Mouse (Mus musculus): ENCODE data around the gene Rgs8.
A peak's percentile ranks its signal among the peaks of the same experiment; 100 is the strongest.

The Rgs8 gene

DNA sequence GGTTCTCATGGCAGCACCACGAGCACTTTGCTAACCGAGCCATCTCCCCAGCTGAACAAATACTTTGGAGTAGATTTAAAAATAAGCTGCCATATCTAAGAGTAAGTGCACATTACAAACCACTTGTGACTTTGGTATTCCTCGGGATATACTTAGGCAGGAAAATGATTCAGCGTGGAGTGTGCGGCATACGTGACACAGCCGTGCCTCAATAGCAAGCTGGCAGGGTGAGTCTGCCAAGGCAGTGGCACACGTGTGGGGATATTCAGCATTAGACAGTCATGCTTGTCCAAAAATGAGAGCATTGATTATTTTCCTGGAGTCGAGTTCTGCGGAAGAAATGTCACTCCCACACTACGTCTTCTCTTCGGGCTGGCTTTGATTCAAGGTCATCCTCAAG, 21.1 kb downstream of the Rgs8 start:
- DNase-seq (ENCODE audit: extremely low spot score): no peak

DNA sequence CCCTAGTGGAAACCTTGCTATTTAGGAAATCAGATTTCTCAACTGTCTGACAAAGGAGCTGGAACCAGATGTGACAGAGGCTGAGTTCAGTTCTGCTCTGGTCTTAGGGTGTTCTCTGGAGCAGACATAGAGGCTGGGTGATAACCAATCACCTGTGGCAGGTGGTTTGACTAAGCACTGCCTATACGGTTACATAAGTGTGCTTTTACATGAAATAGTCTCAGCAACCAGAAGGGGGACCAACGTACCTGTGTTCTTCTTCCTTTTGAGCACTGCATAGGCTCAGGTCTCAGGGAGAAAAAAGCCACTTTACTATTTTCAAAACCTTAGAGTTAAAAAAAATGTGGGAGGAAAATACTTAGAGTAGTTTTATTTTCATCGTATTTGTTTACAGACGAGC, 22.8 kb downstream of the Rgs8 start:
- no peak for DNase-seq (ENCODE audit: extremely low spot score)

DNA sequence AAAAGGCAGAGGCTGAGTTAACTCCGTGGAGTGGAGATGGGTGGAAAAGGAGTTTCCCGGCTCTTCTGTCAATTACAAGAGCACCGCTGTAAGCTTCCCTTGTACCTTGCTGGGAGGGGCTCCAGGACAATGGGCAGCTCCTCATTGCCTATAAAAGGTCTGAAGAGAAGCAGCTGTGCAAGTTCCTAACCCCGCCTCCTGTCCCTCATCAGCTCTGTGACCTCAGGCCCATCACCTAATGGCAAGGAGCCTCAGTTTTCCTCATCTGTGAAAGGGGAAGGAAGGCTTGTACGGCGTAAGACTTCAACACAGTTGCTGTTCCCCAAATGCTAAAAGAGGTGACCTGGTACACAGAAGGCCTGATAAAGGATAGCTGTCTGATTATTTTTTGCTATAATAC, 24.8 kb downstream of the Rgs8 start:
- DNase-seq (ENCODE audit: extremely low spot score): no peak

DNA sequence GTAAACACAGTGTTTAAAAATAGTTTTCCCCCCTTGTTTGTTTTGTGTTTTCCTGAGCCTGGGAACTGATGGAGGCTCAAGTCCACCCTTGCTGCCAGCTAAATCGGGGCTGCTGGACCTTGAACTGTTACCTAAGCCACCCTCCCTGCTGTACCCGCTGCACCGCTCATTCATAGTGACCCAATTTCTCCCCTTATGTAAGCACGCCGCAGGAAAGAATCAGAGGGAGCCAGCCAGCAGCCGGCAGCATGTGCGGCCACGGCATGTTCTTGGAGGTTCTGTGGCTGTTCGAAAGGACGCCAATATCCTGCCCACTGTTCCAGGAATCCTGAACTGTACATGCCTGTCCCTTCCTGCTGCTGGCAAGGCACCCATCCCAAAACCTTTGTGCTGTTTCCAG, 26.3 kb downstream of the Rgs8 start:
- no peak for DNase-seq (ENCODE audit: extremely low spot score)

DNA sequence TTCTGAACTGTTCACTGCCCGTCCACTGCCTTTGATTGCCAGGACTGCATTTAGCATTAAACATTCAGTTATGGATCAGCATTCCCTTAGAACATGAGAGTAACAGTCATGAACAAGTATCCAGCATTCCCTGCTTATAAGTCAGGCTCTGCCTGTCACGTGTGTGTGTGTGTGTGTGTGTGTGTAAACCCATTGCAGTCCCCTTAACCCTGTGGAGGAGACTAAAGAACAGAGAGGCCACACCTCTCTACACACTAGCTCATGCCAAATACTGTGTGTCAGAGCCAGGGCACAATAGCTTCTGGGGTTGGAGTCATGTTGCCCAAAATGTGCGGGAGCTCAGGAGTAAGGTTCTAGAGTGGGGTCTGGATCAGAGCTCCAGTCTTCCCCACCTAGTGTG, 26.8 kb downstream of the Rgs8 start:
- DNase-seq (ENCODE audit: extremely low spot score): no peak

DNA sequence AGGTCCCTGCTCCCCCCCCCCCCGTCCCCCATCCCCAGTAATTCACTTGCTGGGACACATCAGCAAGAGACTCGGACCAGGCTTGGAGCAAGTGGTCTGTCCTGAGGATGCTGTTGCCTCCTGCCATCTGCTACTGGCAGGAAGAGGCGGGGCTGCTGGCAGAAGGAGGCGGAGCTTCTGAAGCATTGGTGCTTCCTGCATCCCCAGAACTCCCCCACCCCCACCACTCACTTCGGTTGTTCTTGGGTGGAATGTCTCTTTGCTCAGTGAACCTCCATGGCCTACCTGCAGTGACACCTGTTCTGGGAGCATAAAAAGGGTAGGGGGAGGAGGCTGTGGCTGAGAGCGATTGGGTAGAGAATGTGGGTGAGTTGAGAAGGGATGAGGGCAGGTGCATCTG, 27.5 kb downstream of the Rgs8 start:
- DNase-seq (ENCODE audit: extremely low spot score): no peak

DNA sequence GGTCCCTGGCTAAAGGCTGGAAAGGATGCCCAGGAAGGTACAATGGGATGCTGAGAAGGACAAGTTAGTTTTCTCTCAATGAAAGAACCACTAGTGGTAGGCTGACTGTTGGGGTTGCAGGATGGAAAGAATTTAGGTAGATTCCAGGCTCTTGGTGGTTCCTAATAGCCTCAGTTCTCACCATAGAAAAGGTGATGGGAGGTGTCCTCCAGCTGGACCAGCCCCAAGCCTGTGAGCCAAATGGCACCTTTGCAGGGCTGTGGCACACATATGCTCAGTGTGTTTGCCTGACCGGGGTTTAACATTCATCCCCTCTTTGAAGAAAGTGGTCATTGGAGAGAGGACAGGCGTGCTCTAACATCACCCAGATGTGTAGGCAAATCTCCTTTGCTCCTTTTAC, 28.2 kb downstream of the Rgs8 start:
- DNase-seq (ENCODE audit: extremely low spot score): no peak

DNA sequence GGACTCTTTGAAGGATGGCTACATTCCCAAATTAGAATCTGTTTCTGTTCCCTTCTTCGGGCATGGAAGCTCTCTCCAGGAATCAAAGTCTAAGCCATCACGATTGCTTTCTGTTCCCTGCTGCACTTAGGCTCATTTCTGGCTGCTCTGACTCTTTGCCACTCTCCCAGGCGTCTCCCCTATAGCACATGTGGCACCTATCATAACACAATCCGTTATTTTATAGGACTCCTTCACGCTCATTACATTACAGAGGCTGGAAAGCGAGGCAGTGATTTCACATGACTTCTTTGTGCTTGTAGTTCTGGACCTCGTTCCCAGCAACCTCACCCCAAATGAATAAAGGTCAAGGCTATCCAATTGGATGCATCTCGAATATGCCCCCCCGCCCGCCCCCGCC, 30.4 kb downstream of the Rgs8 start:
- DNase-seq (ENCODE audit: extremely low spot score): no peak

DNA sequence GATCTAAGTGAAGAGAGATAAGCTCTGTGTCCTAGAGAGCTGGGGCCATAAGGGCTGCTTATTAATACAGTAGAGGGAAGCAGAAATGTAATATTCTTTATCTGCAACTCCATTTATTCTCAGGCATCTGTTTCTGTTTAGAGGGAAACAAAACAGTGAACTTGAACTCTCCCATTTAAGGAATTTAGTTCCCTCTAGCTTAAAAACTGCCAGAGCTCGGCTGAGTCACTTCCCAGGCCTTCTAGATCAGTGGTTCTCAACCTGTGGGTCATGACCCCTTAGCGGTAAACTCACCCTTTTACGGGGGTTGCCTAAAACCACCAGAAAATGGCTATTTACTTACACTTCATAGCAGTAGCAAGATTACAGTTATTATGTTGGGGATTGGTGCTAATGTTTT, 32.8 kb downstream of the Rgs8 start:
- DNase-seq (ENCODE audit: extremely low spot score): no peak

DNA sequence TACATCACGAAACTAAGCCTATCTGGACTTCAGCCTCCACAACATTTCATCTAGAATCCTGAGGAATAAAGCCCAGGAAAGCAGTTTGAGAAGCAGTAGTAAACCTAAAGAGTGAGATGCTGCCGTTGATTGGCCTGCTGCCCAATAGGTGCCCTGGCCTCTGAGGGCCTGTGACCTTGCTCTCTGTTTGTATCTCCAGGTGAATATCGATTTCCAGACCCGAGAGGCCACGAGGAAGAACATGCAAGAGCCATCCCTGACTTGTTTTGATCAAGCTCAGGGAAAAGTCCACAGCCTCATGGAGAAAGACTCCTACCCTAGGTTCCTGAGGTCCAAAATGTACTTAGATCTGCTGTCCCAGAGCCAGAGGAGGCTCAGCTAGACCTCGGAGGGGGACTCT, 39.7 kb downstream of the Rgs8 start:
- no peak for DNase-seq (ENCODE audit: extremely low spot score)

DNA sequence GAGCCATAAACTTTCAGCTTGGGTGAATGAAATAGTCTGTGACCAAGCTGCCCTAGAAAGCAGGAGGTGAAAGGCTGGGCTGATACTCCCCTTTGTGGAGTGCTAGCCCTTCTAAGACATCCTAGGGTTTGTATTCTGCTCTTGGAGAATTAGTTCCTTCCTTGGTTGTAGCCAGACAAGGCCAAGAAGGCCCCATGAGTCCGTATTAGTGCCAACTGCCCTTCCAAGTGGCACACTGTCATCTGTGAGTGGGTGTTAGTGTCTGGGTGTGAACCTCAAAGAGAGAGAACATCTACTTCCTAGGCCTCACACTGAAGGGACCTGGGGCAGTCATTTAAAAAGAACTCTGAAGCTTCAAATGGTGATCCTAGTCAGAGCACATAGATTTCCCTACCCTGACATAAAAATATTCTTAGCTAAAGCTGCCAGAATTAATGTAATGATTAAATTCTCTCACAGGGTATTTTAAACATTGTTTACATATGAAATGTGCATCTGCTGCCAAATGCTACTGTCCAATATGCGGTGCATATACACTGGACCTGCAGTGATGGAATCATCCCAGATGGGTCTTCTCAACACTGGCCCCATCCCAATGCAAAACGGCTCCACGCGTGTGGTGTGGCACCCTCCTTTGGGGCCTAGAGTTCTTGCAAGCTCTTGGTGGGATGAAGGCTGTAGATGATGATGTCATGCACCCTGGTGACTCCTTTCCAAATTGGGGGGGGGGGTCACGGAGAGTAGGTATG, 41.7 kb downstream of the Rgs8 start:
- DNase-seq (ENCODE audit: extremely low spot score): no peak

DNA sequence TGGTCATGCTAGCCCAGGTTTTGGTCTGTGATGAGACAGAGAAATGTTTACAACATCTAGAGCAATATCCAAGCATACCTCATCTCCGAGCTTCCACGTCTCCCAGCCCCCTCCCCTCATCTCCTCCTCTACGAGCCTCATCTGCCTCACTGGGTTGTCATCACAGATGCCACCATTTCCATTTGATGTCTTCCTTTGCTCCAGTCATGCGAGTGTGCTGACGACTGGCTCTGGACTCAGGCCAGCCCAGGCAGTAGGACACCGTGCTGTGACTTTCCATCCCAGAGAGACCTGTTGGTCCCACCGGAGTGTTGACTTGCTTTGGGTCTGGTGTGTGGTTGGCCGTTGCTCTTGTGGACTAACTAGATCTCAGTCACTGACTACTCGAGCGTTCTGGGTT, 42.6 kb downstream of the Rgs8 start:
- no peak for DNase-seq (ENCODE audit: extremely low spot score)

DNA sequence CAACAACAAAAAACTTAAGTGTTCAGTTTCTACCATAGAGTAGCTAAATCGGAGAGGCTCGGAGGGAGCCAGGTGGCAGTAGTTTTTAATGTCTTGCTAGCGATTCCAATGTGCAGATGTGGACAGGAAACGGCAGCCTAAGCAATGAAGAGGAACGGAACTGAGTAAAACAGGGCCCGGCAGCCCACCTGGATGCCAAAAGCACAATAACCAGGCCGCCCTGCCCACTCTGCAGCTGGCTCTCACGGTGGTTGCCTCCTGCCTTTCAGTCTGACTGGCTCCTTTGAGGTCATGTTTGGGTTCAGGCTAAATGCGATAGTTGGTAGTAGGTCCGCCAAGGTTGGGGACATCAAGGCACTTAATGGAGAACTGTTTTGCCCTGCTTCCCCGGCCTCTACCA, 43.3 kb downstream of the Rgs8 start:
- no peak for DNase-seq (ENCODE audit: extremely low spot score)

DNA sequence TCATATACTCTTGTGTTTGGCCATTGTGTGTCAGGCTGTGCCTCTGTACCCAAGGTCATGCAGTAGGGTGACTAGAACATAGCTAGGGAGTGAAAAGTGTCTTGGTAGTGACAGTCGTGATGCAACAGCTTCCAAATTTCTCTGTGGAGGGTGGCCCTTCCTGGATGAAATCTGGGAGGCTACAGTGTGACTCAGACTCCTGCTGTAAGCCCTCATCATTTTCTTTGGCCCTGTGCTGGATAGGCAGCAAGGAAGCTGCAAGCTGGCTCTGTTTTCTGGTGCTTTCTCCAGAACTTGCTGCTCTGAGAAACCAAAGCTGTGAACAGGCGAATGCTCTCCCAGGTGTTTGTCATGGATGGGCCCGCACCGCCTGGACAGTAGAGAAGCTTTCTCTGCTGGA, 43.7 kb downstream of the Rgs8 start:
- no peak for DNase-seq (ENCODE audit: extremely low spot score)

DNA sequence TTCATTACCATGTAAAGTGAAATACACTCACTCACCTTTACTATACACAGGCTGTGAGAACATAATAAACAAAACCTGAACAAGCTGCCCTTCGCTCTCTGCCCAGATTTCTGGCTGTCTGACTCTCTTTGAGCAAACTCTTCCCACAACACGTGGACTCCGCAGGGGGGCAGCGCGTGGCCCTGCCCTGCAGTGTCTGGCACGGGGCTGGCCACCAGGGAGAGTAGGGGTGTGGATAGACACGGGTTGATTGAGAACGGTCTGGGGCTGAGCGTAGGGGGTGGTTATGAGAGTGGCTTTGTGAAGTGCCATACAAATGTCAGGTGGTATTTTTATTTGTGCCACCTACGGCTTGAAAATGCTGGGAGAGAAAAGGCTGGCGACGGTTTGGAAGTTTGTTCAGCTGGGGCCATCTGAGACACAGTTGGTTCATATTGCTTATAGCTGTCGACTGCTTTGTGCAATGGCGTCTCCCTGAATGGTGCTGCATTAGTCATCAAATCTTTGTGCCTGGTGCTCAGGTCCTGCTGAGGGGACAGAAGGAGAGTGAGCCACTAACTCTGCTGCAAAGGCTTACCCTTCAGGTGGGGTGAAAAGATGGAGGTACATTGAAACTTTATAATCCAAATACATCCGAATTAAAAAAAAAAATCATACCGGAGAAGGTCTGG, 44.9 kb downstream of the Rgs8 start:
- no peak for DNase-seq (ENCODE audit: extremely low spot score)

DNA sequence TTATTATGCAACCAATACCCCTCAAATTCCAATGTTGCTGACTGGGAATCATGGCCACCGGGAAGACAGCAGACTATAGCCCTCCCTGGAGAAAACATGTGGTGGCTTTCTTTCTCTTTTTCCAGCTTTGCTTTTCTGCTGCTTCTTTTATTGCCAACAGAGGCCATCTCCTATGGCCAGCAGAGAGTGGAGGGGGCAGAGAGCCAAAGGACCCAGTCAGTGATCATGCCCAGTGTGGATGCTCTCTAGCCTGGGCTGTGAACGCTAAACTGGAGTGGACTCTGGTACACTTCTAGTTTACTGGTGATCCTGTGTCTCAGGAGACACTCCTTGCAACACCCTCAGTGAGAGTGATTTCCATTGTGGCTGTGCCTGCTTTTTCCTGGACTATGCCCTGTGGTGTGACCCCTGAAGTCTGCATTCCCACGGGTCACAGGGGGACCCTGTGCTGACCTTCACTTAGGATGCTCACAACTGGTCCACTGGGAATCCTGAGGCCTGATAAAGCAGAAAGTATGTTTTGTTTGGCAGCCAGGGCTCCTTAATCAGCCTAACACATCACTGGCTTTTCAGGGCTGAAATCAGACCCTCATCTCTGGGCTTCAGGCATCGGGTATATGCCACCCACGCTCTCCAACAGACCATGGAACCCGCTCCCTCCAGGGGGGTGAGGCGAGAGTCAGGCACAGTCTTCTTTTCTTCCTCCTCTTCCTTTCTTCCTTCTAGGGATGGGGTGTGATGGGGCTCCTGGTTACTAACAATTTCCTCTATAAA, 45.7 kb downstream of the Rgs8 start:
- no peak for DNase-seq (ENCODE audit: extremely low spot score)

DNA sequence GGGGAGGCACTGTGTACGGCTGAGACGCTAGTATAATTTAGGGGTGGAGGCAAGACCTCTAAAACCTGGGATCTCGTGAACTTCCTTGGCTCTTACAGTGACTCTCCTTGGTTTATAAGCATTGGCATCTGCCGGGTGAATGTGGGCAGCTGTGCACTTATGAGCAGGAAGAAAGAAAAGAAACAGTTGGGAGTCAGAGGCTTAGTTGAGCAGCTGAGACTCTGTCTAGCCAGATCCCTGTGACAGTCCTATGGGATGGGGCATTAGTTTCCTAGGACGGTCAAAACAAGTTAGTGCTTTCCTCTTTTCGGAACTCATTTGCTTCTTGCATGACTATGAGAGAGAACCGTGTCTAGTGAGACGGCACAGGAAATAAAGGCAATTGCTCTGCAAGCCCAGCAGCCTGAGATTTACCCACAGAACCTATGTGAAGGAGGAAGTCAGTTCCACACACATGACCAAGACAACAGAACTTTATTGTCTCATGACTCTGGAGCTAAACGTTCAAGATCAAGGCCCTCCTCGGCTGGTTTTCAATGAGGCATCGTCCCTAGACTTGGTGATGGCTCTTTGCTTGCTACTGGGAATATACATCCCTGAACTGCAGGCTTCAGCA, 47.7 kb downstream of the Rgs8 start:
- DNase-seq (ENCODE audit: extremely low spot score): no peak

DNA sequence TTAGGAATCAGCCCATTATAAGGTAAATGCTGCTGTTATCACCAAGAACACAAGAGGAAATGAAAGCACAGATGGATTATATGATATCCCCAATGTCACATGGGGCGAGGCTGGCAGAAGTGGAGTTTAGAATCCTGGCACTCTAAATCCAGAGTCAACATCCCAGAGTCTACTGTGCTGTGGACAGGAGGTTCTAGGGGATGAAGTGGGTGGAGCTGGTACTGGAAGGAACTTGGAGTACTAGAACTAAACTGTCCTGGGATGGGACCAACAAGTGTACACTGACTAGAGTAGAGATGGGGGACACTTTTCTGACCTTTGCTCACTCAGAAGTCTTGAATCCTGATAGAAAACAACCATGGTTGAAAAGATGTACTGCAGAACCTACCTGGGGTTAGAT, 48.6 kb downstream of the Rgs8 start:
- no peak for DNase-seq (ENCODE audit: extremely low spot score)

DNA sequence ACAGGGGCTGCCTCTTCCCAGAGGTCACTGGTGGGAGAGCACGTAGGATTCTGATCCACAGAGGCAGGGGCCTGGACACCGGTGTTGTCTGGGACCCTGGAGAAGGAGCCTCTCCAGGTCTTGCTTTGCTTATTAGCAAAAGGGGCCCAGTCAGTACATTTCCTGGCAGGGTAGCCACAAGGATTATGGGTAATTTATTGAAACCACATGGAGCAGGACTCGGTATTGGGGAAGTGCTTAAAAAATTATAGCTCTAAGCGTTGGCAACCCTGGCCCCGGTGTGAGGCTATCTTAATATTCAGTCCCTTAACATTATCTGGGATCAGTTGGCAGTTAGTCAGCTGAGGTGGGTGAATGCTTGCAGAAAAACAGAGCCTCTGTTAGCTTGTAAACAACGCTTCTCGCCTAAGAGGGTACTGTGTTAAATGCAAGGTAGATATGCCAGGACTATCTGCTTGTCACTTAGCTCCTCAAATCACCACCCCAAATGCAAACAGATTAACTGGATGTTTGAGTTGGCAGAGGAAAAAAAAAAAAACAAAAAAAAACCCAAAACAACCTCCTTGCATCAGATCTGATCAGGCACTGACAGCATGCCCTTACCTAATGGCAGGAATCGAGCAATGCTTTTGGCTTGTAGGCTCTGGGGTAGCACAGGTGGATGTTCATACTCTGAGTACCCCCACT, 49.5 kb downstream of the Rgs8 start:
- DNase-seq (ENCODE audit: extremely low spot score): no peak

DNA sequence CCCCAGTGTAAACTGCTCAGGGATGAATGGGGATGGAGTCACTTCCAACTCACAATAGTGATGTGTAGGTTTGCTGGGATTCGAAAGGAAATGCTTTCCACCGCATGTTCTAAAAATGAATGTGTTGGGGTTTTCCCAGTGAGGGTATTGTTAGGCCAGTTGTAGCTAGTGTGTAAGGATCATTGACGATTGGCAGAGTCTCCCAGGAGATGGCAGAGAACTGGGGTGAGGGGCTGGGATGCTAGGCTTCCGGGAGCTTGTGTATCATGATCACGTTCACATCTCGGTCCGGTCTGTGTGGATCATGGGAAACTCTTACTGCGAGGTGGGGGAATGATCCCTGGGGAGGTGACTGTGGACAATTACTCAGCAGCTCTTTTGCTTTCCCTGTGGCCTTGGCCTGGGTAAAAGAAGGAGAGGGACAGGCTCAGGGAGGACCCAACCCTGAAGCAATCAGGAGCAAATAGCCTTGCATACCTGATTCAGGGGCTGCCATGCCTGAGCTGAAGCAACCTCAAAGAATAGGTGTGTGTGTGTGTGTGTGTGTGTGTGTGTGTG, 50.1 kb downstream of the Rgs8 start:
- DNase-seq (ENCODE audit: extremely low spot score): no peak

DNA sequence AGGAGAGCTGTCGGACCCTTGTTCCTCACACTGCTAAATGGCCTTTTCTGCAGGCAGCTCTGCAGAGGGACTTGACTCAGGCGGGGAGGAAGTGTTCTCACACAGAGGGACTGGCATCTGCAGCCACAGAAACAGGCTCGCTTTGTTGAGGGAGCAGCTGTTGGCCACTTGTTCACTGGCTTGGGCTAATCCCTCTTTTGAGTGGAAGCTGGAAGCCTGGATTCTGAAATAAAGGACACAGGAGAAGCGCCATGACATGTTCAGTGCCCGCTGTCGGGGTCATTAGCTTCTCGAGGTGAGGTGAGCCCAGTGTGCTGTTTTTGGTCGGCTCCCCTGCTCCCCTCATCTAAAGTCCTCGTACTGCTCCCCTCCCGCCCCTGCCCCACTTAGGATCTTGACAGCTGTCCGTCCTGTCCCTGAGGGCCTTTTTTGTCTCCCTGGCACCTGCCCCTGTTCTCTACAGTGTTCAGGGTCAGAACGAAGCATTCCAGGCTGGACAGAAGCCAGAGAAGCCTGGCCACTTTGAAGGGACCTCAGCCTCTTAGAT, 50.7 kb downstream of the Rgs8 start:
- DNase-seq (ENCODE audit: extremely low spot score): peak; percentile 42

All from embryo, embryonic 9.5 days (tissue).